Mouse (Mus musculus) heart, embryonic 16.5 days (tissue): Measurements from ENCODE around the gene Pkn2. TPM values are rescaled to one million over a fixed set of nuclear protein-coding genes. Genes with fewer than 3 reads are reported as not detected.

Source experiments
- ATAC-seq: fragments of 200-750 bp; cut with Nextera tagmentation; replicated peaks from 2 replicates; pipeline ENCODE4 v1.8.0; 2017; ENCODE audit warnings: moderate number of reproducible peaks; ENCODE audit not compliant: insufficient read depth, low FRiP score; ENCODE audit errors: extremely low read depth
- H3K27ac ChIP-seq: fragments of 300-500 bp; sonication (generic); 2 replicates; pipeline ENCODE4 v1.5.1; 2014; ENCODE audit warnings: mild to moderate bottlenecking, low read length, control low read depth, moderate library complexity
- H3K27me3 ChIP-seq: fragments of 300-500 bp; sonication (generic); 2 replicates; pipeline ENCODE4 v1.6.1; 2014; ENCODE audit warnings: low read length, mixed read lengths; ENCODE audit not compliant: control insufficient read depth, insufficient read depth
- H3K36me3 ChIP-seq: fragments of 300-500 bp; sonication (generic); 2 replicates; pipeline ENCODE4 v1.6.1; 2014; ENCODE audit not compliant: control insufficient read depth, insufficient read depth
- H3K4me1 ChIP-seq: fragments of 300-500 bp; sonication (generic); 2 replicates; pipeline ENCODE4 v1.6.1; 2014; ENCODE audit warnings: low read length, mixed read lengths; ENCODE audit not compliant: control insufficient read depth, insufficient read depth
- H3K4me2 ChIP-seq: fragments of 300-500 bp; sonication (generic); 2 replicates; pipeline ENCODE4 v1.6.1; 2014; ENCODE audit warnings: low read depth, mild to moderate bottlenecking, control low read depth, low read length
- H3K4me3 ChIP-seq: fragments of 300-500 bp; sonication (generic); 2 replicates; pipeline ENCODE4 v1.5.1; 2014; ENCODE audit warnings: mild to moderate bottlenecking, control low read depth, low read length
- H3K9ac ChIP-seq: fragments of 300-500 bp; sonication (generic); 2 replicates; pipeline ENCODE4 v1.6.1; 2014; ENCODE audit warnings: low read length, control low read depth
- H3K9me3 ChIP-seq: fragments of 300-500 bp; sonication (generic); replicated peaks from 2 replicates; pipeline ENCODE4 v1.6.1; 2016; ENCODE audit warnings: low read length; ENCODE audit not compliant: control insufficient read depth
- WGBS: fragments of 180-500 bp; shearing (Covaris S2); extraction: QIAGEN DNeasy Blood & Tissue Kit; methylation state at CpG from one replicate; pipeline ENCODE4 v1.1.7; 2014; 5-methylcytosine and 5-hydroxymethylcytosine counted together
- polyA plus RNA-seq: library from polyadenylated mRNA; unstranded; fragments of >200 nt; fragmentation: Nextera tagmentation; extraction: Ambion mirVana; gene quantifications from 2 replicates; pipeline ENCODE4 v1.2.1, GENCODE M21; 2015

Gene Pkn2
- polyA plus RNA-seq, result 31.5 and 34.6 TPM in 2 replicates

DNA sequence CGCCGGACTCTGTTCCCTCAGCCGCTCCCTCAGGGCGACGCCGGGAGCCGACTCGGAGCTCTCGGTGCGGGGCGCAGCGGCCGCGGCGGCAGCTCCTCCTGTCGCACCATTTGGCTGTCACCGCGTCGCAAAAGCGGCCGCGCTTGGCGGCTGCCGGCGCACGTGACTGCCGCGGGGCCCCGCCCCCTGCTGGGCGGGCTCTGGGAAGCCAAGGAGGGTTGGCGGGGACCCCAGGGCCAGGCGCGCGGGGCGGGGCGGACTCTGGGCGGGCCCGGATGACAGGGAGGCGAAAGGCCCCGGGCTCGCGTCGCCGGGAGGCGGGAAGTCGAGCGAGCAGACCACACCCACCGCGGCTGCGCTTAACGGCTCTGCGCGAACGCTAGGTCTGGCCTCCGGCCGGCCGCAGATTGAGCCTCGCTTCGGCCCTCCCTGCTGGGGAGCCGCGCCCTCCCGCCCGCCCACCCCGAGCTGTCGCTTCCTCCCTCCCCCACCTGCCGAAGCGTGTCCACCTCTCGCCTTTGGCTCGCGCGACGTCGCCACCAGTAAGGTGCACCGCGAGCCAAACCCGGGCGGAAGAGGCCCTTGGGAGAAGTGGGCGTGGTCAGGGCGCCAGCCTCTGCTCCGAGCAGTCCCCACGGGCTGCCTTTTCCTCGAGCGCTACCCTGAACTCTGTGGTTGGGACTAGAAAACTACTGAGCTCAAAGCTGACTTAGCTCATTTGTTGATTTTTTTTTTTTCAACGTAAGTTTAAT lies at the start of gene Pkn2:
Gene Pkn2, minus strand, starts transcription at position 133 of the 752 bp plus-strand sequence.
- WGBS, result 0% methylated on average over 65 of the region's 84 CpGs
- H3K9ac ChIP-seq, result peak within 1 kb of the TSS; percentile 98
- no peaks in the 10 kb centered on the region for H3K36me3 ChIP-seq
- H3K9me3 ChIP-seq, result no peaks in the 10 kb centered on the region
- peak within 1 kb of the TSS; percentile 94 for H3K27ac ChIP-seq
- H3K4me1 ChIP-seq, result peaks cover 9% of the 10 kb centered on the region
- peak within 1 kb of the TSS; percentile 83 for H3K4me2 ChIP-seq
- H3K27me3 ChIP-seq, result no peaks in the 10 kb centered on the region
- H3K4me3 ChIP-seq, result peak within 1 kb of the TSS; percentile 100
- peak; percentile 98 for ATAC-seq

DNA sequence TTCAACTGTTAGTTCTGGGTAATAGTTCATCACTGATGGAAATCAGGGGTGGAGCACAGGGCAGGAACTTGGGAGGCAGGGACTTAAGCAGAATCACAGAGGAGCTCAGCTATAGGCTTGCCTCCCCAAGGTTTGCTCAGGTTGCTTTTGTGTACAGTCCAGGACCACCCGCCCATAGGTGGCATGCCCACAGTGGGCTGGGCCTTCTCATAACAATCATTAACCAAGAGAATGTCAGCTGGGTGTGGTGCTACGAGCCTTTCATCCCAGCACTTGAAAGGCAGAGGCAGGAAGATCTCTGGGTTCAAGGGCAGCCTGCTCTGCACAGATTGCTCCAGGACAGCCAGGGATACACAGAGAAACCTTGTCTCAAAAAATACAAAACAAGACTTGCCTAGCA lies 48.1 kb upstream of the Pkn2 start:
- Histone ChIP-seq H3K9ac (no peak overlapping the region), H3K4me2 (no peak overlapping the region), H3K9me3 (no peaks in the 10 kb centered on the region), H3K4me3 (no peak overlapping the region), H3K27ac (no peak overlapping the region), H3K27me3 (no peaks in the 10 kb centered on the region), H3K4me1 (no peaks in the 10 kb centered on the region), H3K36me3 (no peaks in the 10 kb centered on the region)
- WGBS, result 72% methylated on average over 2 of the region's 2 CpGs
- no peak for ATAC-seq

- ATAC-seq, result no peak; the same call in 1 of the 2 replicates
- no peak overlapping the region for H3K4me3 ChIP-seq
- H3K4me2 ChIP-seq, result no peak overlapping the region
- no peak overlapping the region for H3K27ac ChIP-seq
- H3K36me3 ChIP-seq, result no peaks in the 10 kb centered on the region
- H3K9me3 ChIP-seq, result no peaks in the 10 kb centered on the region
- no peak overlapping the region for H3K9ac ChIP-seq
- WGBS, result 75% methylated on average over 3 of the region's 3 CpGs
- H3K4me1 ChIP-seq, result no peaks in the 10 kb centered on the region
- no peaks in the 10 kb centered on the region for H3K27me3 ChIP-seq
Observed at GRCm38 (mm10) chr3:142927311-142927710, 45.5 kb upstream of the Pkn2 start.

DNA sequence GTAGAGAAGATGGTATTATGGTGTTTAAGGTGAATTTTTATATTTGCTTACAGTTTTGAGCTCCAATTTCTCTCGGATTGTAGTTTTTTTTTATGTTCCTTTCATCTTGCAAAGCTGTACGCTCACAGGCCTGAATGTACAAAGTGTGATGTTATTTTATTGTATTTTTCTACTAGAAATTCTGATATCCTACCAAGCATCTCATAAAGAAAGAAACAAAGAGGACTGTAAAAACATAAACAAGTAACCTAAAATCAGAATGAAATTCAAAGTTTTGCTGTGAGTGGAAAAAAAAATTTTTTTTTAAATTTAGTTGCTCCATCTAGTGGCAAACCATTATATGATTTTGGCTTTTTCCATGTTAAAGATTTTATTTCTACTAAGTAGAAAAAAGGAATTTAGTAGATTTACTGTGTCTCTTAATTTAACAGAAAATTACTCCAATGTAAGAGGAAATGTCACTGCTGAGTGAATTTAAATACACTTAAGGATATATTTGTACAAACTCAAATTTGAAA lies 43.1 kb upstream of the Pkn2 start:
- no peak overlapping the region for H3K4me3 ChIP-seq
- no peaks in the 10 kb centered on the region for H3K4me1 ChIP-seq
- WGBS, result 75% methylated on average over 2 of the region's 2 CpGs
- no peak overlapping the region for H3K9ac ChIP-seq
- ATAC-seq, result no peak
- H3K9me3 ChIP-seq, result no peaks in the 10 kb centered on the region
- no peaks in the 10 kb centered on the region for H3K36me3 ChIP-seq
- no peaks in the 10 kb centered on the region for H3K27me3 ChIP-seq
- no peak overlapping the region for H3K27ac ChIP-seq
- H3K4me2 ChIP-seq, result no peak overlapping the region

- no peaks in the 10 kb centered on the region for H3K4me1 ChIP-seq
- ATAC-seq, result no peak
- no peak overlapping the region for H3K4me2 ChIP-seq
- no peaks in the 10 kb centered on the region for H3K36me3 ChIP-seq
- no peak overlapping the region for H3K4me3 ChIP-seq
- H3K27ac ChIP-seq, result no peak overlapping the region
- H3K27me3 ChIP-seq, result no peaks in the 10 kb centered on the region
- WGBS, result 67% methylated on average over 3 of the region's 3 CpGs
- H3K9me3 ChIP-seq, result no peaks in the 10 kb centered on the region
- H3K9ac ChIP-seq, result no peak overlapping the region
Observed at GRCm38 (mm10) chr3:142919070-142919469, 37.3 kb upstream of the Pkn2 start.

DNA sequence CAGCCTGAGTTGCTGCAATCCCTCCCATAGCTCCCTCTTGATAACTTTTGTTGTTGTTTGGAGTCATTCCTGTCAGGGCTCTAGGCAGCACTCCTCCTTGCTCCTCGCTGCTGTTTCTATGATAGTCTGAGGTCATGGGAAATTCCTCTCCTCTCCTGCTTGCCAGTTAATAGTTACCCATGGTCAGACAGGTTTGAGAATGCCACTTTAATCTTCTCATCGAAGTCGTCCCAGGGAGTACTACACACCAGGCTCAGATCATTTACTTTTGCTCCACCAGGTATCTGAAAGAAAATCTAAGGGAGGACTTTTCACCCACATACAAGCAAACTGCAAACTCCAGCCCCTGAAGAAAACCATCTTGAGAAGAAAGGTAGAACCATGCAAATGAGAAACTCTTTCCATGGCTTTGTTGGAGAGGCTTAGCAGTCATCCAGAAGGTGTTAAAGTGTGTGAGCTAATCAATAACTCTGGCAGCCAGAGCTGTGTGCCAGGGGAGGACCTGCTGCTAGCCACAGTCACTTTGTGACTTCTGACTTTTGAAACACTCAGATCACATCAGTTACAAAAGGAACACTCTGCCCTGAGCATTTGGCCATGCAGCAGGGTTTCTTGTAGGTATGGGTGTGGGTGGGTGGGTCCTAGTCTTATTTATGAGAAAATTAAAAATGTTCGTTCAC lies 36.1 kb upstream of the Pkn2 start:
- Histone ChIP-seq H3K9ac (no peak overlapping the region), H3K4me2 (no peak overlapping the region), H3K27ac (no peak overlapping the region), H3K36me3 (no peaks in the 10 kb centered on the region), H3K4me1 (no peaks in the 10 kb centered on the region), H3K9me3 (no peaks in the 10 kb centered on the region), H3K4me3 (no peak overlapping the region), H3K27me3 (no peaks in the 10 kb centered on the region)
- ATAC-seq, result no peak
- WGBS, result 53% methylated on average over 4 of the region's 4 CpGs

DNA sequence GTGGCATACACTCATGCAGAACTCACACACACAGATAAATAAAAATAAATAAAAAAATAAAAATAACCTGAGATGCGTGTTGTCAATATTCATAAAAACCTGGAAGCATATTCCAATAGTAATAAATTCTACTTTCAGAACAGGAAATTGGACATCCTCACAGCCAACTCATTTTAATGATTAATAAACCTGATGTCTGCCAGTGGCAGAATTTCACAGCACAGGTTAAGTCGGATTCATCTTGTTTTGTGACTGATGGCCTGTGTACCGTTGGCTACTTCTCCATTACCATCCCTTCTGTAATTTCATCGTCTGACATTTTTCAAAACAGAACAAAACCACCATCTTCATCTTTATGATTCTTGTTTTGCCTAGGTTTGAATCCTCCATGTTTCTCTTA lies 35.4 kb upstream of the Pkn2 start:
- H3K9ac ChIP-seq, result no peak overlapping the region
- no peaks in the 10 kb centered on the region for H3K9me3 ChIP-seq
- H3K36me3 ChIP-seq, result no peaks in the 10 kb centered on the region
- no peak overlapping the region for H3K27ac ChIP-seq
- no peaks in the 10 kb centered on the region for H3K4me1 ChIP-seq
- no peak overlapping the region for H3K4me3 ChIP-seq
- H3K4me2 ChIP-seq, result no peak overlapping the region
- WGBS, result 82% methylated on average over 4 of the region's 4 CpGs
- no peak for ATAC-seq
- no peaks in the 10 kb centered on the region for H3K27me3 ChIP-seq

DNA sequence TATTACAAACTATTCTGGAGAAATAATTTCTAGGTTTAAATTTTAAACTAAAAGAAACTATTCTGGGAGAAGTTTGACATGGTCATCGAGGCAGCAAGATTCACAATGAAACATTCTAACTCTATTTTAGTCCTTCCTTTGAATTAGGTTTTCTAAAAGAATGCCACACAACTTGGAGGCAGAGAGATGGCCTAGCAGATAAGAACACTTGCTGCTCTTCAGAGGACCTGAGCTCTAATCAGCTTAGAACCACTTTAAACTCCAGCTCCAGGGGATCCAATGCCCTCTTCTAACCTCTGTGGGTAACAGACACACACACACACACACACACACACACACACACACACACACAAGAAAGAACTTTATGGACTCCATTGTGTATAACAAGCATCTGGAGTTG lies 31.5 kb upstream of the Pkn2 start:
- Histone ChIP-seq H3K4me1 (no peaks in the 10 kb centered on the region), H3K4me3 (no peak overlapping the region), H3K27ac (no peak overlapping the region), H3K9ac (no peak overlapping the region), H3K4me2 (no peak overlapping the region), H3K27me3 (no peaks in the 10 kb centered on the region), H3K36me3 (no peaks in the 10 kb centered on the region), H3K9me3 (no peaks in the 10 kb centered on the region)
- ATAC-seq, result no peak
- WGBS, result 63% methylated on average over 1 of the region's 1 CpGs

GRCm38 (mm10) chr3:142899683-142900082 lies 17.9 kb upstream of the Pkn2 start:
- H3K4me1 ChIP-seq, result no peaks in the 10 kb centered on the region
- ATAC-seq, result no peak
- 82% methylated on average over 2 of the region's 2 CpGs for WGBS

More at GRCm38 (mm10) chr3:142899683-142900082, 17.9 kb upstream of the Pkn2 start:
- H3K9me3 ChIP-seq, result peaks cover 2% of the 10 kb centered on the region; the same call in 1 of the 2 replicates
- H3K9ac ChIP-seq, result no peak overlapping the region
- no peaks in the 10 kb centered on the region for H3K36me3 ChIP-seq
- no peak overlapping the region for H3K4me3 ChIP-seq
- no peak overlapping the region for H3K27ac ChIP-seq
- no peak overlapping the region for H3K4me2 ChIP-seq
- H3K27me3 ChIP-seq, result no peaks in the 10 kb centered on the region
